Mouse (Mus musculus) bone marrow macrophage, adult 2 months (primary cell): ENCODE results near the gene Tle6. TPM values are rescaled to one million over a fixed set of nuclear protein-coding genes. Genes with fewer than 3 reads are reported as not detected.
A peak's percentile ranks its signal among the peaks of the same experiment; 100 is the strongest.

ENCODE experiments used
- H3K27ac ChIP-seq: 2 replicates; pipeline ENCODE4 v1.5.1; 2012; ENCODE audit warnings: low read depth, low read length; ENCODE audit not compliant: insufficient read depth
- H3K4me1 ChIP-seq: 2 replicates; pipeline ENCODE4 v1.6.1; 2012; ENCODE audit warnings: low read length; ENCODE audit not compliant: control insufficient read depth, insufficient read depth
- H3K4me3 ChIP-seq: 2 replicates; pipeline ENCODE4 v1.5.1; 2012; ENCODE audit warnings: mild to moderate bottlenecking, low read length, moderate library complexity; ENCODE audit not compliant: insufficient read depth
- CTCF ChIP-seq: IDR thresholded peaks from 2 replicates; pipeline ENCODE4 v1.5.1; 2012; ENCODE audit warnings: low read depth, mild to moderate bottlenecking, low read length, moderate library complexity
- POLR2A ChIP-seq: IDR thresholded peaks from 2 replicates; pipeline ENCODE4 v1.6.1; 2012; ENCODE audit warnings: mild to moderate bottlenecking, low read depth, low read length, borderline replicate concordance
- polyA plus RNA-seq: library from polyadenylated mRNA; stranded (reverse); fragments of >200 nt; gene quantifications from 2 replicates; pipeline ENCODE4 v1.2.4, GENCODE M21; 2012; ENCODE audit not compliant: missing spikeins, insufficient read depth, insufficient read length

Tle6 gene
- polyA plus RNA-seq, 1 experiment = 47.9 TPM

GRCm38 (mm10) chr10:81604019-81604967, 3.4 kb upstream of the Tle6 start:
- H3K4me1 ChIP-seq = peaks cover 30% of the 10 kb centered on the region
- peak overlapping the region; percentile 54 for H3K4me3 ChIP-seq
- TF ChIP-seq POLR2A (no peak), CTCF (no peak)
- peak overlapping the region; percentile 57; the same call in 1 of the 2 replicates for H3K27ac ChIP-seq

- peaks cover 30% of the 10 kb centered on the region for H3K4me1 ChIP-seq
- no peak overlapping the region for H3K4me3 ChIP-seq
- H3K27ac ChIP-seq = no peak overlapping the region
- TF ChIP-seq POLR2A (no peak), CTCF (no peak)
Observed at GRCm38 (mm10) chr10:81602741-81603151, 1.9 kb upstream of the Tle6 start.

- no peak overlapping the region for H3K27ac ChIP-seq
- H3K4me1 ChIP-seq = peaks cover 27% of the 10 kb centered on the region
- TF ChIP-seq CTCF = no peak
- no peak for TF ChIP-seq POLR2A
- H3K4me3 ChIP-seq = peak overlapping the region; percentile 51
Observed at GRCm38 (mm10) chr10:81601396-81601905, 578 bp upstream of the Tle6 start.

GRCm38 (mm10) chr10:81600096-81600495, 777 bp downstream of the Tle6 start:
- peaks cover 26% of the 10 kb centered on the region for H3K4me1 ChIP-seq
- no peak overlapping the region for H3K4me3 ChIP-seq
- H3K27ac ChIP-seq = no peak overlapping the region
- TF ChIP-seq CTCF (no peak), POLR2A (no peak)

DNA sequence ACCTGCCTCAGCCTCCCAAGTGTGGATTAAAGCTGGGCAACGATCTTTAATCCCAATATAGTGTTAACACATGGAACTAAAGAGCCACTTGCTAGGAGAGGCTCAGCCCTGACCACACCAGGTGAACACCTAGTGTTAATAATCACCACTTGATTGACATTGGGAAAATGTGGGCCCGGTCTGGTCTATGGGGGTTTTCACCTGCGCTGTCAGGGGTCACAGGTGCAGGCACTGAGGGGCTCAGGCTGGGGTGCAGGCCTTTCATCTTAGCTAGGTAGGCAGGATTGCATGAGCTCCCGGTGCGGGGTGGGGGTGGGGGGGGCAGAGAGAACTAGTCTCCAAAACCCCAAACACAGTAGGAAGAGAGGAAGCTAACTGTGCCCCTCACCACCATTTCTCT, 1.2 kb downstream of the Tle6 start:
- TF ChIP-seq CTCF = no peak
- no peak for TF ChIP-seq POLR2A
- H3K27ac ChIP-seq = no peak overlapping the region
- H3K4me3 ChIP-seq = no peak overlapping the region
- peaks cover 24% of the 10 kb centered on the region for H3K4me1 ChIP-seq

- TF ChIP-seq CTCF (no peak), POLR2A (no peak)
- H3K4me1 ChIP-seq = peaks cover 17% of the 10 kb centered on the region
- H3K27ac ChIP-seq = no peak overlapping the region
- H3K4me3 ChIP-seq = no peak overlapping the region
Observed at GRCm38 (mm10) chr10:81598871-81599270, 2.0 kb downstream of the Tle6 start.

GRCm38 (mm10) chr10:81598342-81598741, 2.5 kb downstream of the Tle6 start:
- Histone ChIP-seq H3K27ac (no peak overlapping the region), H3K4me1 (peaks cover 17% of the 10 kb centered on the region), H3K4me3 (no peak overlapping the region)
- no peak for TF ChIP-seq CTCF
- TF ChIP-seq POLR2A = no peak

DNA sequence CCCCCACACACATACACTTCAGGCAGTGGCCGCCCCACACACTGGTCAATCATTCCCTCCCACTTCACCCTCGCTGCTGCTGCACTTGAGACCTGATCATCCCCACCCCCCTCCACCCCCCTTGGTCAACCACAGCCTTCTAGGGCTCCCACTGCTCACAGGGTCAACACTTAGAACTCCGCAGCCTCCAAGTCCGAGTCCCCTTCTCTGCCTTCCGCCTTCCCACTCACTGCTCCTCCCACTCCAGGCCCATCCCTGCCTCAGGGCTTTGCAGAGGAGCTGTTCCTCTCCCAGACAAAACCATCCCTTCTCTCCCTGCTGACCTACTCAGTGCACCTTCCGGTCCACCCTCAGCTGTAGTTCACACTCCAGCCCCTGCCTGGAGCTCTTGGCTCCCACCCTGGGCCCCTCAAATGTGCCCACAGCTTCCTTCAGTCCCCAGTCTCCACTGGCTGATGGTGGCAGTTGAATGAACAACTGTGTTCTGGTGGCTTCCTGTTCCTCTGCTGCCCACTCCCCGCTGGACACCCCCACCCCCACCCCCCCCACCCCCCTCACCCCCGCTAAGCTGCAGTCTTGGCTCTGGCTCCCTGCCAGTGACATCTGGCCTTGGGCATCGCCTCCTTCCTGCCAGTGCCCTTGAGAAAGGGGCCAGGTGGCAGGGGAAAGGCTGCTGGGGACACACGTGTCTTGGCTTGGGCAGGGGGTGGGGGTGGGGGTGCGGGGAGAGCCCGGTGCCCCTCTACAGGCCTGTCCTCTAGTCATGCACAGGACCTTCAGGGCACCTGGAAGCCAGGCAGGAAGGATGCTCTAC, 3.5 kb downstream of the Tle6 start:
- TF ChIP-seq CTCF = no peak
- TF ChIP-seq POLR2A = no peak

GRCm38 (mm10) chr10:81596611-81597010, 4.3 kb downstream of the Tle6 start:
- no peak overlapping the region for H3K27ac ChIP-seq
- TF ChIP-seq CTCF = no peak
- no peak for TF ChIP-seq POLR2A
- H3K4me1 ChIP-seq = peaks cover 7% of the 10 kb centered on the region
- H3K4me3 ChIP-seq = no peak overlapping the region; the same call in 1 of the 2 replicates

More for the DNA sequence above, 3.5 kb downstream of the Tle6 start:
- H3K4me3 ChIP-seq = peak overlapping the region; percentile 55
- H3K27ac ChIP-seq = no peak overlapping the region
- peaks cover 11% of the 10 kb centered on the region for H3K4me1 ChIP-seq

DNA sequence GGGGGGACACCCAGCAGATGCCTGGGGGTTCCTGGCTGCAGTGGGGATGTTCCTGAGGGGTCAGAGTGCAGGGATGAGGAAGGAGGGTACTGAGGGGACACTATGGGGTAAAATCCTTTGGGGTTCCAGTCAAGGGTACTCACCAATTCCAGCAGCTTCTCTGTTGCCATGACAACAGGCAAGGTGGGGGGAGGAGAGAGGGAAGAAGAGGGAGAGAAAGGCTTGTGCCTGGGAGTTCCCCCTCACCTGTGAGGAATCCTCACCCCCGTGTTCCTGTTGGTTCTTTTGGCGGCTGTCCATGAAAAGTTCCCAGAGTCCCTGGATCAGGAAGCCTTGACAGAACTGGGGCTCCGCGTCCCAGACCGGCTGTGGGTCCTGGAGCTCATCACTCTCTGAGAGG, 5.3 kb downstream of the Tle6 start:
- Histone ChIP-seq H3K4me3 (no peak overlapping the region), H3K27ac (no peak overlapping the region), H3K4me1 (0 out of 2 replicates have a peak, but pooled peaks cover 2% of the 10 kb centered on the region)
- no peak for TF ChIP-seq POLR2A
- TF ChIP-seq CTCF = no peak
